Mouse (Mus musculus) cerebellum, adult 2 months (tissue): ENCODE measurements around the gene Klk1b11. TPM values are rescaled to one million over a fixed set of nuclear protein-coding genes. Genes with fewer than 3 reads are reported as not detected.
"Not testable (repeated sequence)": the region's sequence is repeated elsewhere in the genome, so short reads cannot be mapped to it uniquely, and the experiment has no call there.

Source experiments
- DNase-seq, 2 experiments: peaks; one replicate each; pipeline ENCODE4 v3.0.0; 2021
- H3K27ac ChIP-seq: fragments of 200-500 bp; 2 replicates; pipeline ENCODE4 v1.5.1; 2012; ENCODE audit warnings: low read length, control low read depth, inconsistent platforms; ENCODE audit not compliant: insufficient read depth
- H3K27me3 ChIP-seq: fragments of 200-500 bp; 2 replicates; pipeline ENCODE4 v1.6.1; 2012; ENCODE audit warnings: inconsistent platforms, mild to moderate bottlenecking, low read length, moderate library complexity; ENCODE audit not compliant: control insufficient read depth, insufficient read depth
- H3K4me1 ChIP-seq: fragments of 200-500 bp; 2 replicates; pipeline ENCODE4 v1.6.1; 2011; ENCODE audit warnings: low read length; ENCODE audit not compliant: control insufficient read depth, insufficient read depth
- H3K4me3 ChIP-seq: fragments of 200-500 bp; replicated peaks from 2 replicates; pipeline ENCODE3; 2011; ENCODE audit warnings: mild to moderate bottlenecking, low read depth, low read length, control low read depth; ENCODE audit not compliant: insufficient read depth
- CTCF ChIP-seq: fragments of 200-500 bp; IDR thresholded peaks from 2 replicates; pipeline ENCODE4 v1.5.1; 2011; ENCODE audit warnings: low read depth, mild to moderate bottlenecking, control low read depth, low read length, moderate library complexity, borderline replicate concordance; ENCODE audit not compliant: insufficient read depth
- POLR2A ChIP-seq: fragments of 200-500 bp; IDR thresholded peaks from 2 replicates; pipeline ENCODE4 v1.6.1; 2011; ENCODE audit warnings: low read length, control low read depth, borderline replicate concordance; ENCODE audit not compliant: insufficient read depth
- WGBS: fragments of 180-500 bp; shearing (Covaris S2); methylation state at CpG from one replicate; pipeline ENCODE4 v1.1.7; 2018; 5-methylcytosine and 5-hydroxymethylcytosine counted together
- polyA plus RNA-seq: library from polyadenylated mRNA; depleted of rRNA; stranded (reverse); fragments of >200 nt; gene quantifications from 2 replicates; pipeline ENCODE4 v1.2.3, GENCODE M21; 2012; rRNA removed

Gene Klk1b11
- polyA plus RNA-seq = not detected in 2 replicates

GRCm38 (mm10) chr7:43995577-43995976 lies at the start of gene Klk1b11:
Klk1b11 (plus strand) TSS chr7:43995877.
- 72% methylated on average over 4 of the region's 4 CpGs for WGBS
- H3K4me3 ChIP-seq, H3K27ac ChIP-seq, DNase-seq, H3K27me3 ChIP-seq, H3K4me1 ChIP-seq: not testable (repeated sequence)

GRCm38 (mm10) chr7:43950364-43950763 lies 45.3 kb upstream of the Klk1b11 start, which contains the start of gene Klk1b8:
Klk1b8 (plus strand) TSS chr7:43950664.
- no peaks in the 10 kb centered on the region for H3K4me1 ChIP-seq
- H3K4me3 ChIP-seq = no peak within 1 kb of the TSS
- WGBS = 66% methylated on average over 2 of the region's 2 CpGs
- no peak for TF ChIP-seq POLR2A
- TF ChIP-seq CTCF = no peak
- no peaks in the 10 kb centered on the region for H3K27me3 ChIP-seq
- no peak within 1 kb of the TSS for H3K27ac ChIP-seq
- no peak for DNase-seq

GRCm38 (mm10) chr7:43952703-43953102 lies 43.0 kb upstream of the Klk1b11 start:
- Histone ChIP-seq H3K4me1 (no peaks in the 10 kb centered on the region), H3K27ac (no peak overlapping the region), H3K27me3 (no peaks in the 10 kb centered on the region), H3K4me3 (no peak overlapping the region)
- WGBS = 28% methylated on average over 4 of the region's 4 CpGs
- DNase-seq = no peak
- no peak for TF ChIP-seq CTCF
- TF ChIP-seq POLR2A = no peak

GRCm38 (mm10) chr7:43966451-43966850 lies 29.2 kb upstream of the Klk1b11 start, which contains the start of gene Klk1b1:
Klk1b1 (plus strand) TSS chr7:43966751.
- Histone ChIP-seq H3K27ac (no peak within 1 kb of the TSS), H3K4me3 (no peak within 1 kb of the TSS), H3K27me3 (no peaks in the 10 kb centered on the region), H3K4me1 (no peaks in the 10 kb centered on the region)
- no peak for DNase-seq
- 12% methylated on average over 3 of the region's 3 CpGs for WGBS
- no peak for TF ChIP-seq CTCF

- whole genome bisulfite sequencing = 88% methylated on average over 3 of the region's 3 CpGs
- Histone ChIP-seq H3K4me3 (no peak overlapping the region), H3K4me1 (no peaks in the 10 kb centered on the region), H3K27ac (no peak overlapping the region), H3K27me3 (no peaks in the 10 kb centered on the region)
- TF ChIP-seq CTCF (no peak), POLR2A (no peak)
- DNase-seq = no peak
These were observed 28.6 kb upstream of the Klk1b11 start for GRCm38 (mm10) chr7:43967058-43967457.

GRCm38 (mm10) chr7:43967612-43968011 lies 28.1 kb upstream of the Klk1b11 start:
- DNase-seq = no peak
- Histone ChIP-seq H3K4me3 (no peak overlapping the region), H3K4me1 (no peaks in the 10 kb centered on the region), H3K27me3 (no peaks in the 10 kb centered on the region), H3K27ac (no peak overlapping the region)
- 58% methylated on average over 2 of the region's 2 CpGs for WGBS
- no peak for TF ChIP-seq CTCF
- TF ChIP-seq POLR2A = no peak

- H3K4me1 ChIP-seq, DNase-seq: not testable (repeated sequence)
- WGBS = 69% methylated on average over 1 of the region's 1 CpGs
These were observed 19.9 kb upstream of the Klk1b11 start, which contains the start of gene Klk1b9 for GRCm38 (mm10) chr7:43975761-43976160. Klk1b9 (plus strand) TSS chr7:43976061.

GRCm38 (mm10) chr7:43985657-43986056 lies 10.0 kb upstream of the Klk1b11 start:
- Histone ChIP-seq H3K4me1 (no peaks in the 10 kb centered on the region), H3K27ac (no peak overlapping the region), H3K4me3 (no peak overlapping the region), H3K27me3 (no peaks in the 10 kb centered on the region)
- TF ChIP-seq POLR2A = no peak
- no peak for TF ChIP-seq CTCF
- no peak for DNase-seq

More at GRCm38 (mm10) chr7:43975761-43976160, 19.9 kb upstream of the Klk1b11 start, which contains the start of gene Klk1b9:
- H3K27me3 ChIP-seq, H3K4me3 ChIP-seq, H3K27ac ChIP-seq: not testable (repeated sequence)

- not testable (repeated sequence) for H3K4me1 ChIP-seq, DNase-seq, H3K27ac ChIP-seq, H3K4me3 ChIP-seq, H3K27me3 ChIP-seq
- 58% methylated on average over 1 of the region's 1 CpGs for WGBS
These were observed 856 bp upstream of the Klk1b11 start for GRCm38 (mm10) chr7:43994821-43995220.
